Mouse (Mus musculus) olfactory bulb, adult 2 months (tissue): ENCODE data around the gene Cln5.

Experiments used
- CTCF ChIP-seq: fragments of 200-500 bp; IDR thresholded peaks from 2 replicates; pipeline ENCODE4 v1.5.1; 2012; ENCODE audit warnings: low read depth, mild to moderate bottlenecking, low read length, moderate library complexity; ENCODE audit not compliant: insufficient read depth
- POLR2A ChIP-seq: fragments of 200-500 bp; IDR thresholded peaks from 2 replicates; pipeline ENCODE4 v1.6.1; 2012; ENCODE audit warnings: mild to moderate bottlenecking, low read depth, low read length, moderate library complexity; ENCODE audit not compliant: insufficient read depth

DNA sequence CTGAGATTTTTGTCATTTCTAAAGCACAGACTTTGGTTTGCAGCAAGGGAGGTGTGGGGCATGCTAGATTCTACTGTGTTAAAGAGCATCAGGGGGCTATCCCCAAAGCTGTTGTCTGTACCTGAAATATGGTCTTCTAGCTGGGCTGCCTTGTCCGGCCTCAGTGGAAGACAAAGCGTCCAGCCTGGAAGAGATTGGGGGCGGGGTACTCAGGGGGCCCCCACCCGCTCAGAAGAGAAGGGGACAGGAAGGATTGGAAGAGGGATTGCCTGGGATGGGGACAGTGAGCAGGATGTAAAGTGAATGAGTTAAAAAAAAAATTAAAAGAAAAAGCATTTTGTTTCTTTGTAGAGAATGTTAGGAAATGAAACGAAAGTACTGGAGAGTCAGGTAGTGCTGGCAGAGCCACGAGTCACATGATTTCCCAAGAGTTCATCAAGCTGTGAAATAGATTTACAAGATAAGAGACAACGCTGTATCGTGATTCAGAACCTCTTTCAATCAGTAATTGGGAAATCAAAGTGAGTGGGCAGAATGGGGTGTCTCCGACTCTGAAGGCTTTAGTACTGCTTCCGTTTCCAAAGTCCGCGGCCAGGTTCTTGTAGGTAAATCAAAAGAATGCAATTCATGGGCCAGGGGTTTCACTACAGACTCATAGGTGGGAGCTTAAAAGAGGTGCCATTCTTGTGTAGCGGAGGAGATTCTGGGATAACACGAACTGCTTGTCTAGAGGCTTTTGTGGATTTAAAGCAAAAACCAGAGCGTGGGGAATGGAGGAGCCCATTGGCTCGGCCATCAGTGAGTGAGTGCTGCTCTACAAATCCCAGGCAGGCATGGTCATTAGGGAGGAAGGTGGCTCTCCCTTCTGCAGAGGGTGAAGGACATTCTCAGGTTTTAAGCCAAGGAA, 8.2 kb downstream of the Cln5 start:
- no peak for TF ChIP-seq CTCF
- TF ChIP-seq POLR2A: no peak
